Mouse (Mus musculus): Measurements from ENCODE around the gene Tmem63b.

DNA sequence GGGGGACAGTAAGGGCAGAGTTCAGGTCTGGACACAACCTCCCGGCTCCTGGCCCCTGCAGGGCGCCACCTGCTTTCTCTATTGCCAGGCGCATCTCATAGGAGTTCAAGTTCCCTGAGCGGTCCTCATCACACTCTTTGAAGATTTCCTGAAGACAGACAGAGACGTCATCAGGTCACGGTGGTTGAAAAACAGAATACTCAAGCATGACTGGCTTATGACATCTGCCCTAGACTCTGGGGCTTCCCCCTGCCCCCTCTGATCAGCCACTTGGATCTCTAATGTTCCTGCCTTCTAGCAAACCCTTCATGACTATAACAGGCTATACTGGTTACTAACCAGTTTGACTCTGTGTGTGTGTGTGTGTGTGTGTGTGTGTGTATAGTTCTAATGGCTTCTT is 54.8 kb downstream of the Tmem63b start:
- no peak for TF ChIP-seq CTCF (IDR thresholded peaks at IDR 0.05 in 2 of 3, conservative IDR thresholded peaks at IDR 0.05 in 1 of 3; ENCODE audit: control insufficient read depth in 1 of 3, insufficient read depth in 1 of 3, low read depth in 2 of 3, low read length in 3 of 3, poor library complexity in 1 of 3, severe bottlenecking in 1 of 3)
- TF ChIP-seq POLR2A (IDR thresholded peaks at IDR 0.05; ENCODE audit: control insufficient read depth in 1 of 2, insufficient read depth in 1 of 2, low read depth in 1 of 2, low read length in 2 of 2, poor library complexity in 1 of 2) = no peak
- no peak for TF ChIP-seq GATA1 (IDR thresholded peaks at IDR 0.05; ENCODE audit: low read depth, low read length)
- TF ChIP-seq USF1 (IDR thresholded peaks at IDR 0.05; ENCODE audit: low read depth, low read length) = no peak
- TF ChIP-seq UBTF (IDR thresholded peaks at IDR 0.05; ENCODE audit: borderline replicate concordance, insufficient read depth, low read depth, low read length) = no peak
- no peak for TF ChIP-seq CHD2 (IDR thresholded peaks at IDR 0.05; ENCODE audit: low read length)
- TF ChIP-seq MEF2A (IDR thresholded peaks at IDR 0.05; ENCODE audit: extremely low read depth, insufficient replicate concordance, low read depth, low read length, poor library complexity, severe bottlenecking) = no peak
